ENCODE assay signal across 18 mouse cellular contexts in the genomic region with DNA sequence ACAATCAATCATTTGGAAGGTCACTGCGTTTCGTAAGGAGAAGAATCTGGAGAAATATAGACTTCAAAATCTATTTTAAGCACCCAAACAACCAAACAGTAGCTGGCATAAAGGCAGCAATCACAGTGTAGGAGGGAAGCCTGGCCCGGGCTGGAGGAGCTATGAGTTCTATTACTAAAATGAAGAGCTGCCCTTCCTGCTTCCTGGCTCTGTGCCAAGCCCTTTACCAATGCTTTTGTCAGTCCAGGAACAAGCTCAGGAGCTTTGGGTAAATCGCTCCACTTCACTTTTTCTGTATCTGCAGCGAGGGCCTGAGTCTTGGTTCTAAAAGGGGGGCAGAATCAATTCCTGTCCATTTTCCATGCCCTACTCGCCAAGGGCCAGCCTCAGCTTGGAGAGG. TPM values are rescaled to one million over a fixed set of nuclear protein-coding genes. Genes with fewer than 3 reads are reported as not detected.
DNase-seq lines count a peak whose midpoint lies in the region; ATAC-seq and TF ChIP-seq lines count a peak whose summit lies in the region.
"Had no signal": no experiment of that assay in that cellular context is flagged by ENCODE, and none has a peak within 500 bp of the region (broad histone marks: within the 10 kb centered on the region; RNA-seq: fewer than 3 reads in every experiment).

No protein-coding gene starts in this region.

- H3K4me3 ChIP-seq in hindbrain, embryonic 11.5 days (ENCODE audit: low read depth, low read length): no peak overlapping the region
- no peak overlapping the region for H3K4me3 ChIP-seq in hindbrain, embryonic 10.5 days
- no peak overlapping the region for H3K4me3 ChIP-seq in midbrain, postnatal 0 days (ENCODE audit: low read depth, low read length)
- no peak overlapping the region for H3K4me3 ChIP-seq in midbrain, embryonic 16.5 days (ENCODE audit: low read depth, low read length)
- H3K4me3 ChIP-seq: heart, adult 2 months; megakaryocyte, embryonic 14.5 days; myocyte had no signal

- no peaks in the 10 kb centered on the region for H3K36me3 ChIP-seq in hindbrain, embryonic 11.5 days (ENCODE audit: control insufficient read depth, insufficient read depth, low read length)
- no peaks in the 10 kb centered on the region for H3K36me3 ChIP-seq in hindbrain, embryonic 10.5 days
- no peaks in the 10 kb centered on the region for H3K36me3 ChIP-seq in midbrain, postnatal 0 days (ENCODE audit: insufficient read depth, low read length)
- H3K36me3 ChIP-seq in midbrain, embryonic 16.5 days (ENCODE audit: control insufficient read depth, insufficient read depth, low read length): no peaks in the 10 kb centered on the region

- no peak overlapping the region for H3K27ac ChIP-seq in hindbrain, embryonic 11.5 days (ENCODE audit: low read depth, low read length)
- H3K27ac ChIP-seq in hindbrain, embryonic 10.5 days: no peak overlapping the region
- no peak overlapping the region for H3K27ac ChIP-seq in midbrain, postnatal 0 days (ENCODE audit: low read depth, low read length)
- no peak overlapping the region for H3K27ac ChIP-seq in midbrain, embryonic 16.5 days (ENCODE audit: low read length)
- H3K27ac ChIP-seq: heart, adult 2 months; liver, embryonic 14.5 days had no signal

- H3K4me1 ChIP-seq in hindbrain, embryonic 11.5 days (replicated peaks; ENCODE audit: control insufficient read depth, insufficient read depth, low read length): no peaks in the 10 kb centered on the region
- no peaks in the 10 kb centered on the region for H3K4me1 ChIP-seq in hindbrain, embryonic 10.5 days (replicated peaks)
- no peaks in the 10 kb centered on the region for H3K4me1 ChIP-seq in midbrain, postnatal 0 days (ENCODE audit: insufficient read depth, low read length)
- no peaks in the 10 kb centered on the region for H3K4me1 ChIP-seq in midbrain, embryonic 16.5 days (ENCODE audit: control insufficient read depth, insufficient read depth, low read length)

- H3K9ac ChIP-seq in hindbrain, embryonic 11.5 days (ENCODE audit: low read depth, low read length): no peak overlapping the region
- H3K9ac ChIP-seq in midbrain, postnatal 0 days (replicated peaks; ENCODE audit: low read length, poor library complexity, severe bottlenecking): no peak overlapping the region
- no peak overlapping the region for H3K9ac ChIP-seq in midbrain, embryonic 16.5 days (ENCODE audit: low read depth, low read length)
- H3K9ac ChIP-seq: liver, embryonic 14.5 days had no signal

- 86% methylated on average over 6 of the region's 6 CpGs for WGBS in hindbrain, embryonic 11.5 days
- 87% methylated on average over 6 of the region's 6 CpGs for WGBS in hindbrain, embryonic 10.5 days
- 64% methylated on average over 6 of the region's 6 CpGs for WGBS in midbrain, postnatal 0 days
- 63% methylated on average over 6 of the region's 6 CpGs for WGBS in midbrain, embryonic 16.5 days

- H3K4me2 ChIP-seq in hindbrain, embryonic 11.5 days (replicated peaks; ENCODE audit: low read depth, low read length): no peak overlapping the region
- H3K4me2 ChIP-seq in midbrain, postnatal 0 days (ENCODE audit: low read depth, low read length, poor library complexity, severe bottlenecking): no peak overlapping the region
- H3K4me2 ChIP-seq in midbrain, embryonic 16.5 days (ENCODE audit: low read length): no peak overlapping the region

- ATAC-seq in hindbrain, embryonic 11.5 days (ENCODE audit: low FRiP score): no peak
- no peak for ATAC-seq in midbrain, postnatal 0 days (ENCODE audit: low FRiP score)
- ATAC-seq in midbrain, embryonic 16.5 days: no peak
- ATAC-seq: inflammation-experienced regulatory T-cells, adult 6 months had no signal

- no peak for TF ChIP-seq CTCF in midbrain, postnatal 0 days (IDR thresholded peaks at IDR 0.05)

- H3K27me3 ChIP-seq in hindbrain, embryonic 11.5 days (ENCODE audit: control insufficient read depth, insufficient read depth, low read length): no peaks in the 10 kb centered on the region
- H3K27me3 ChIP-seq in hindbrain, embryonic 10.5 days (ENCODE audit: insufficient read depth, poor library complexity, severe bottlenecking): no peaks in the 10 kb centered on the region
- no peaks in the 10 kb centered on the region for H3K27me3 ChIP-seq in midbrain, postnatal 0 days (ENCODE audit: insufficient read depth, low read length)
- no peaks in the 10 kb centered on the region for H3K27me3 ChIP-seq in midbrain, embryonic 16.5 days (ENCODE audit: control insufficient read depth, insufficient read depth, low read depth, low read length)
- H3K27me3 ChIP-seq: CH12.LX had no signal

- DNase-seq in hindbrain, embryonic 11.5 days (ENCODE audit: low spot score): peak; percentile 6
- DNase-seq in hindbrain, embryonic 10.5 days (ENCODE audit: low spot score): no peak
- DNase-seq in midbrain, postnatal 0 days (ENCODE audit: low spot score): peak; percentile 18
- peak; percentile 30 for DNase-seq in adrenal gland, adult 8-10 months
- peak; percentile 28 for DNase-seq in lung, postnatal 14 days
- DNase-seq in c-Kit-positive CD71-positive TER-119-positive erythroid progenitor cells, embryonic 14.5 days (ENCODE audit: low spot score): no peak
- DNase-seq: cerebellum, adult 8-10 months; heart, adult 2 months; kidney, postnatal 14 days; layer of hippocampus, adult 9-11 months had no signal

- no peaks in the 10 kb centered on the region for H3K9me3 ChIP-seq in hindbrain, embryonic 11.5 days (ENCODE audit: control insufficient read depth, low read length)
- H3K9me3 ChIP-seq in hindbrain, embryonic 10.5 days: no peaks in the 10 kb centered on the region
- H3K9me3 ChIP-seq in midbrain, postnatal 0 days (ENCODE audit: low read length): no peaks in the 10 kb centered on the region
- H3K9me3 ChIP-seq in midbrain, embryonic 16.5 days (replicated peaks; ENCODE audit: control insufficient read depth, low read length, poor library complexity, severe bottlenecking): no peaks in the 10 kb centered on the region
- H3K9me3 ChIP-seq: megakaryocyte, embryonic 14.5 days had no signal

RNA-seq across cellular contexts. Expression of gene Lrrc63, which starts 52.7 kb away (rescaled TPM):
- polyA plus RNA-seq in hindbrain, embryonic 11.5 days (2014; fragmentation: Nextera tagmentation; extraction: Ambion mirVana): 0.15 and 0.21 TPM in 2 replicates
- polyA plus RNA-seq in hindbrain, embryonic 10.5 days (2016; fragmentation: Nextera tagmentation; extraction: Ambion mirVana): 0.12 and 0.13 TPM in 2 replicates
- not detected in 2 replicates for total RNA-seq in midbrain, postnatal 0 days (2014; rRNA removed)
- 0.06 TPM in 1 of 2 replicates, not detected in the other for polyA plus RNA-seq in midbrain, postnatal 0 days (2015; fragmentation: Nextera tagmentation; extraction: Ambion mirVana)
- polyA plus RNA-seq in midbrain, embryonic 16.5 days (2015; fragmentation: Nextera tagmentation; extraction: Ambion mirVana): not detected in 2 replicates
- under 1 TPM in 1 of 4 experiments, not detected in 3; 0.22 TPM for total RNA-seq in adrenal gland, adult 8-10 months (2022)
- total RNA-seq: CH12.LX; gastrocnemius, adult 18-20 months; heart, adult 2 months had no signal
- polyA plus RNA-seq: heart, postnatal 0 days; inflammation-experienced regulatory T-cells, adult 6 months; myocyte had no signal

RNA-seq across cellular contexts. Expression of gene Lcp1, which starts 53.0 kb away (rescaled TPM):
- polyA plus RNA-seq in hindbrain, embryonic 11.5 days (2014; fragmentation: Nextera tagmentation; extraction: Ambion mirVana): 25.4 and 26.3 TPM in 2 replicates
- 25.3 and 26.6 TPM in 2 replicates for polyA plus RNA-seq in hindbrain, embryonic 10.5 days (2016; fragmentation: Nextera tagmentation; extraction: Ambion mirVana)
- 6.9 and 12.3 TPM in 2 replicates for total RNA-seq in midbrain, postnatal 0 days (2014; rRNA removed)
- polyA plus RNA-seq in midbrain, postnatal 0 days (2015; fragmentation: Nextera tagmentation; extraction: Ambion mirVana): 7.5 and 7.8 TPM in 2 replicates
- polyA plus RNA-seq in midbrain, embryonic 16.5 days (2015; fragmentation: Nextera tagmentation; extraction: Ambion mirVana): 12.1 and 13.4 TPM in 2 replicates
- 10 to 100 TPM; 17.9 to 35.1 (median 25.2) TPM for total RNA-seq in adrenal gland, adult 8-10 months (2022)
- polyA plus RNA-seq: myocyte had no signal

Comparison
In these comparisons a context has a peak if more than half of its experiments do, and no peak if none do; other contexts are left out.
1. DNase-seq: peak in hindbrain, embryonic 11.5 days (single experiment), midbrain, postnatal 0 days (single experiment), adrenal gland, adult 8-10 months (single experiment) and lung, postnatal 14 days (single experiment); none in hindbrain, embryonic 10.5 days (single experiment) and c-Kit-positive CD71-positive TER-119-positive erythroid progenitor cells, embryonic 14.5 days (single experiment).